Mouse (Mus musculus) lung, postnatal 10 days (tissue): ENCODE results near the gene Olfr1511.
"Not testable (repeated sequence)": the region's sequence is repeated elsewhere in the genome, so short reads cannot be mapped to it uniquely, and the experiment has no call there.

Source experiments
- DNase-seq: peaks from one replicate; pipeline ENCODE4 v3.0.0; 2021

Olfr1511 gene

GRCm38 (mm10) chr14:52397279-52397678 is at the start of gene Olfr1511:
Gene Olfr1511 (minus strand): TSS chr14:52397379.
- no peak for DNase-seq

DNA sequence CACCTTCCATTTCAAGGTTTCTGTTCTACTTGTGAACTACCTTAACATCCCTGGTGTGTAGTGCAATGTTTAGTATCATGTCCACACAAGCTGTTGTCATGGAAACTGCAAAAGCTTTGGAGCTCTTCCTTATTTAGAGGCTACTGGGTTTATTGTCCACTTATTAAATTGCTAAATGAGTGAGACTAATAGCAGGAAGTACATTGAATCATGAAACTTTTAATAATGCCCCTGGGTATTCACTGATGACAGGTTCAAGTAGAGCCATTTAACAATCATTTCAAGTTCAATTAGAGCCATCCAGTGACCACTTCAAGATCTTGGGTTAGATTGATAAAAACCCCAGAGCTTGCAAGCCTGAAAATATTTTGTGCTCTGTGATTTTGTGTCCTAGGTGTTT is 45.5 kb upstream of the Olfr1511 start, which contains the start of gene Olfr1509:
Gene Olfr1509 (plus strand): TSS at position 301 of the 400 bp plus-strand sequence.
- no peak for DNase-seq

DNA sequence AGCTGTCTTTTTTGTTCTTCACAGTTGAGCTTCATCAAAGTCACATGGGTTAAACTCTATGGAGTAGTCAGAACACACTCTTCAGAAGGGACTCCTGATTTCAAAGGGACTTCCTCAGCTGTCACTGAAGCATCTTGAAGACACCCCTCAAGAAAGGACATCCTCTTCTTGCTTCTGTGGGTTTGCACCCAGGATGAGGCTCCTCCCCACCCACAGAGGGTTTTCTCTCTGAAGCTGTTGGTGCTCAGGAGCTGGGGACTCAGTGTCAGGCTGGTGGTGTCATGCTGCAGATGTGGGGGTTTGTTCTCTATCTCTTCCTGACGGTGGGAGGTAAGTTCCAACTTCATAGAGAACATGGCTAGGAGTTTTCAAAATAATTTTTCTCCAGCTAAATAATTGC is 30.5 kb upstream of the Olfr1511 start:
- no peak for DNase-seq

- DNase-seq: no peak
Observed at GRCm38 (mm10) chr14:52414273-52414672, 17.1 kb upstream of the Olfr1511 start, which contains the start of gene Olfr1510. Gene Olfr1510 (minus strand): TSS chr14:52414373.

DNA sequence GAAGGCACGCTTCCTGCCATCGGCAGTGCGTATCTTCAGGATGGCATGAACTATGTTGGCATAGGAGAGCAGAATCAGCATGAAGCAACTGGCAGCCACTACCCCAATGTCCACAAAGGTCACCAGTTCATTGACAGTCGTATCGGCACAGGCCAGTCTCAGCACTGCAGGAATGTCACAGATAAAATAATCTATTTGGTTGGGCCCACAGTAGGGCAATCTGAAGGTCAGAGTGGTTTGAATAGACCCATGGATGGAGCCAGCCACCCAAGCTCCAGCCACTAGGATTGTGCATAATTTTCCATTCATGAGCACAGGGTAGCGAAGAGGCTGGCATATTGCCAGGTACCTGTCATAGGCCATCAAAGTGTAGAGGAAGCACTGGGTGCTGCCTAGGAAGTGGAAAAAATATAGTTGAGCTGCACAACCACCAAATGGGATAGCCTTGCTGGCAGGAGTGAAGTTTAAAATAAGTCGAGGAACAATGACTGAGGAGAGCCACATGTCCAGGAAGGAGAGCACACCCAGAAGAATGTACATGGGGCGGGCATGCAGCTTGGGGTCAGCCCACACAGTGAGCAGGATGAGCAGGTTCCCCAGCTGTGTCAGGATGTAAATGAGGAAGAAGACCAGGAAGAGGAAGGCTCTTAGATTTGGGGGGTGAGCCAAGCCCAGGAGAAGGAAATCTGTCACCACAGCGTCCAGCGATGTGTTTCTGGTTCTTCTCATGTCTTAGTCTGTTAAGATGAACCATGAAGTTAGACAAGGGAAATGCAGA is 13.2 kb upstream of the Olfr1511 start:
- DNase-seq: not testable (repeated sequence)

DNA sequence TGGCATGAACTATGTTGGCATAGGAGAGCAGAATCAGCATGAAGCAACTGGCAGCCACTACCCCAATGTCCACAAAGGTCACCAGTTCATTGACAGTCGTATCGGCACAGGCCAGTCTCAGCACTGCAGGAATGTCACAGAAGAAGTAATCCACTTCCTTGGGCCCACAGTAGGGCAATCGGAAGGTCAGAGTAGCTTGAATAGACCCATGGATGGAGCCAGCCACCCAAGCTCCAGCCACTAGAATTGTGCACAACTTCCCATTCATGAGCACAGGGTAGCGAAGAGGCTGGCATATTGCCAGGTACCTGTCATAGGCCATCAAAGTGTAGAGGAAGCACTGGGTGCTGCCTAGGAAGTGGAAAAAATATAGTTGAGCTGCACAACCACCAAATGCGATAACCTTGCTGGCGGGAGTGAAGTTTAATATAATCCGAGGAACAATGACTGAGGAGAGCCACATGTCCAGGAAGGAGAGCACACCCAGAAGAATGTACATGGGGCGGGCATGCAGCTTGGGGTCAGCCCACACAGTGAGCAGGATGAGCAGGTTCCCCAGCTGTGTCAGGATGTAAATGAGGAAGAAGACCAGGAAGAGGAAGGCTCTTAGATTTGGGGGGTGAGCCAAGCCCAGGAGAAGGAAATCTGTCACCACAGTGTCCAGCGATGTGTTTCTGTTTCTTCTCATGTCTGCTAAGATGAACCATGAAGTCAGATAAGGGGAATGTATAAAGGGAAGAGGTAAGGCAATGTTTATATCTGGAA is 6.9 kb downstream of the Olfr1511 start:
- not testable (repeated sequence) for DNase-seq

GRCm38 (mm10) chr14:52379068-52379467 is 18.1 kb downstream of the Olfr1511 start, which contains the start of gene Olfr1512:
Gene Olfr1512 (minus strand): TSS chr14:52379168.
- DNase-seq: no peak

- no peak for DNase-seq
Observed at GRCm38 (mm10) chr14:52368741-52369140, 28.4 kb downstream of the Olfr1511 start.

GRCm38 (mm10) chr14:52356308-52356707 is 40.9 kb downstream of the Olfr1511 start, which contains the start of gene Olfr1513:
Gene Olfr1513 (minus strand): TSS chr14:52356408.
- DNase-seq: no peak
